Comparison of ENCODE assay signal across 8 mouse cellular contexts in genomic region chr2:128312659-128313581, GRCm38 (mm10).
DNase-seq lines count a peak whose midpoint lies in the region; ATAC-seq lines count a peak whose summit lies in the region.

No protein-coding gene starts in this region.

- WGBS in heart, embryonic 10.5 days: 48% methylated on average over 12 of the region's 12 CpGs
- 52% methylated on average over 12 of the region's 12 CpGs for WGBS in limb, embryonic 15.5 days

- H3K4me2 ChIP-seq in limb, embryonic 15.5 days: peak overlapping the region; percentile 41

- no peaks in the 10 kb centered on the region for H3K27me3 ChIP-seq in heart, embryonic 10.5 days (ENCODE audit: insufficient read depth, poor library complexity, severe bottlenecking)
- H3K27me3 ChIP-seq in limb, embryonic 15.5 days: no peaks in the 10 kb centered on the region

- H3K4me1 ChIP-seq in heart, embryonic 10.5 days: peaks cover 36% of the 10 kb centered on the region
- peaks cover 35% of the 10 kb centered on the region for H3K4me1 ChIP-seq in limb, embryonic 15.5 days

- H3K4me3 ChIP-seq in heart, embryonic 10.5 days: peak overlapping the region; percentile 44
- peak overlapping the region; percentile 23; the same call in 1 of the 2 replicates for H3K4me3 ChIP-seq in limb, embryonic 15.5 days

- ATAC-seq in limb, embryonic 15.5 days (ENCODE audit: insufficient number of reproducible peaks, low FRiP score, low TSS enrichment, low read depth): 0 out of 2 replicates have a peak, but pooled peaks have one; percentile 45

- H3K27ac ChIP-seq in heart, embryonic 10.5 days: peak overlapping the region; percentile 87
- peak overlapping the region; percentile 23 for H3K27ac ChIP-seq in limb, embryonic 15.5 days

- H3K9ac ChIP-seq in limb, embryonic 15.5 days: no peak overlapping the region

- peak; percentile 52 for DNase-seq in 3T3-L1 (ENCODE audit: low read depth, low spot score)
- DNase-seq in Muller cell, postnatal 12 days (ENCODE audit: inconsistent ontology term): peak; percentile 66
- DNase-seq in heart, embryonic 10.5 days (ENCODE audit: low spot score): no peak
- DNase-seq in ovary, postnatal 14 days (ENCODE audit: low spot score): no peak
- no peak for DNase-seq in layer of hippocampus, adult 8-10 months (ENCODE audit: low spot score in 2 of 2)
- no peak for DNase-seq in natural killer cell, adult 2 months (ENCODE audit: low spot score in 2 of 2)
- no peak for DNase-seq in lung, postnatal 10 days

- H3K9me3 ChIP-seq in heart, embryonic 10.5 days: no peaks in the 10 kb centered on the region
- no peaks in the 10 kb centered on the region for H3K9me3 ChIP-seq in limb, embryonic 15.5 days

- no peaks in the 10 kb centered on the region for H3K36me3 ChIP-seq in heart, embryonic 10.5 days
- H3K36me3 ChIP-seq in limb, embryonic 15.5 days: no peaks in the 10 kb centered on the region

Comparison
In these comparisons a context has a peak if more than half of its experiments do, and no peak if none do; other contexts are left out.
1. DNase-seq: peak in 3T3-L1 (single experiment) and Muller cell, postnatal 12 days (single experiment); none in heart, embryonic 10.5 days (single experiment), ovary, postnatal 14 days (single experiment), layer of hippocampus, adult 8-10 months (0 of 2), natural killer cell, adult 2 months (0 of 2) and lung, postnatal 10 days (single experiment).